Mouse (Mus musculus) E14TG2a.4 (cell line): ENCODE measurements around the gene Acat2.

Experiments used
- CTCF ChIP-seq: conservative IDR thresholded peaks from 2 replicates; pipeline ENCODE4 v1.5.1; 2014; ENCODE audit warnings: low read length
- POU5F1 ChIP-seq: IDR thresholded peaks from 2 replicates; pipeline ENCODE4 v1.6.1; 2014; ENCODE audit warnings: low read length, borderline replicate concordance

DNA sequence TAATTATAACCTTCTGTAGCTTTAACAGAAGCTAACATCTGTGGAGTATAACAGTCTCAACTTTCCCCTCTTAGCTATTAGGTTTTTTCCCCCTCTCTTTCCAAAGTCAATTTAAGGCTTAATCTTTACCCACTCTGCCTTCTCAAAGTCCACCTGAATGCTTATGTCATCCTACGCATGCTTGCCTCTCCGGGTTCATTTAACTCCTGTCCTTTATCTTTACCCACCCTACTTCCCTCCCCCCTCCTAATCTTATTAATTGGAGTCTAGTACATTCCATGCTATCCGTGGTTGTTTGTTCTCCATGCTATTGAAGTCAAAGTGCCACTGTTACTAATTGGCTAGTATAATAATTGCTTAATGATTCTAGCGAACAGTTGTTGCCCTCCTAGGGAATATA, 24.8 kb downstream of the Acat2 start:
- TF ChIP-seq CTCF (no peak), POU5F1 (no peak)
